Mouse (Mus musculus): Measurements from ENCODE around the gene Prkab2. TPM values are rescaled to one million over a fixed set of nuclear protein-coding genes. Genes with fewer than 3 reads are reported as not detected.
A peak's percentile ranks its signal among the peaks of the same experiment; 100 is the strongest.

Gene Prkab2
- polyA plus RNA-seq, 1 experiment from 2014 or later, result 8.9 TPM

- peaks cover 59% of the 10 kb centered on the region for H3K27me3 ChIP-seq
- peak overlapping the region; percentile 67 for H3K4me2 ChIP-seq
- under 1% methylated on average over 33 of the region's 33 CpGs for WGBS
- no peaks in the 10 kb centered on the region for H3K9me3 ChIP-seq
- ATAC-seq (ENCODE audit: low FRiP score), result peak; percentile 27; the same call in 1 of the 2 replicates
- H3K9ac ChIP-seq, result peak overlapping the region; percentile 46; the same call in 1 of the 2 replicates
- H3K4me1 ChIP-seq, result peaks cover 28% of the 10 kb centered on the region
- H3K27ac ChIP-seq, result no peak overlapping the region
- H3K36me3 ChIP-seq (replicated peaks), result no peaks in the 10 kb centered on the region
- H3K4me3 ChIP-seq (replicated peaks), result peak overlapping the region; percentile 39
Observed at GRCm38 (mm10) chr3:97681321-97682158, 23.5 kb downstream of the Prkab2 start.

GRCm38 (mm10) chr3:97682159-97682502 lies 24.1 kb downstream of the Prkab2 start:
- 3% methylated on average over 11 of the region's 11 CpGs for WGBS
- Histone ChIP-seq H3K27me3 (peaks cover 62% of the 10 kb centered on the region), H3K27ac (no peak overlapping the region), H3K36me3 (replicated peaks) (no peaks in the 10 kb centered on the region), H3K4me1 (peaks cover 28% of the 10 kb centered on the region), H3K9me3 (no peaks in the 10 kb centered on the region), H3K4me3 (replicated peaks) (peak overlapping the region; percentile 39), H3K9ac (0 out of 2 replicates have a peak overlapping the region, but pooled peaks have one; percentile 46), H3K4me2 (peak overlapping the region; percentile 67)
- ATAC-seq (ENCODE audit: low FRiP score), result no peak

GRCm38 (mm10) chr3:97682576-97682975 lies 24.6 kb downstream of the Prkab2 start:
- Histone ChIP-seq H3K36me3 (replicated peaks) (no peaks in the 10 kb centered on the region), H3K9ac (no peak overlapping the region), H3K27ac (no peak overlapping the region), H3K9me3 (no peaks in the 10 kb centered on the region), H3K4me2 (peak overlapping the region; percentile 67), H3K4me1 (peaks cover 28% of the 10 kb centered on the region), H3K27me3 (peaks cover 62% of the 10 kb centered on the region), H3K4me3 (replicated peaks) (no peak overlapping the region)
- no peak for ATAC-seq (ENCODE audit: low FRiP score)
- 23% methylated on average over 5 of the region's 5 CpGs for WGBS

- Histone ChIP-seq H3K4me2 (peak overlapping the region; percentile 18), H3K4me3 (replicated peaks) (no peak overlapping the region), H3K9me3 (no peaks in the 10 kb centered on the region), H3K27me3 (peaks cover 61% of the 10 kb centered on the region), H3K4me1 (peaks cover 28% of the 10 kb centered on the region), H3K9ac (no peak overlapping the region), H3K36me3 (replicated peaks) (no peaks in the 10 kb centered on the region), H3K27ac (no peak overlapping the region)
- WGBS, result 4% methylated on average over 16 of the region's 16 CpGs
- ATAC-seq (ENCODE audit: low FRiP score), result no peak
Observed at GRCm38 (mm10) chr3:97683560-97684195, 25.7 kb downstream of the Prkab2 start.

- Histone ChIP-seq H3K4me2 (no peak overlapping the region), H3K4me1 (peaks cover 25% of the 10 kb centered on the region), H3K27ac (no peak overlapping the region), H3K9me3 (no peaks in the 10 kb centered on the region), H3K4me3 (replicated peaks) (no peak overlapping the region), H3K36me3 (replicated peaks) (no peaks in the 10 kb centered on the region), H3K27me3 (peaks cover 39% of the 10 kb centered on the region), H3K9ac (no peak overlapping the region)
- WGBS, result 82% methylated on average over 4 of the region's 4 CpGs
- ATAC-seq (ENCODE audit: low FRiP score), result no peak
Observed at GRCm38 (mm10) chr3:97686372-97687117, 28.6 kb downstream of the Prkab2 start.

GRCm38 (mm10) chr3:97689289-97689688 lies 31.3 kb downstream of the Prkab2 start:
- no peak overlapping the region for H3K9ac ChIP-seq
- ATAC-seq (ENCODE audit: low FRiP score), result no peak
- H3K4me1 ChIP-seq, result peaks cover 12% of the 10 kb centered on the region
- peaks cover 13% of the 10 kb centered on the region for H3K27me3 ChIP-seq
- WGBS, result 85% methylated on average over 2 of the region's 2 CpGs
- H3K27ac ChIP-seq, result no peak overlapping the region
- no peaks in the 10 kb centered on the region for H3K9me3 ChIP-seq
- no peak overlapping the region for H3K4me3 ChIP-seq (replicated peaks)
- H3K4me2 ChIP-seq, result no peak overlapping the region
- no peaks in the 10 kb centered on the region for H3K36me3 ChIP-seq (replicated peaks)

- Histone ChIP-seq H3K27me3 (peaks cover 8% of the 10 kb centered on the region; the same call in 1 of the 2 replicates), H3K4me3 (replicated peaks) (no peak overlapping the region), H3K9ac (no peak overlapping the region), H3K36me3 (replicated peaks) (no peaks in the 10 kb centered on the region), H3K4me2 (no peak overlapping the region), H3K4me1 (0 out of 2 replicates have a peak, but pooled peaks cover 9% of the 10 kb centered on the region), H3K9me3 (no peaks in the 10 kb centered on the region), H3K27ac (no peak overlapping the region)
- 61% methylated on average over 7 of the region's 7 CpGs for WGBS
- ATAC-seq (ENCODE audit: low FRiP score), result no peak
Observed at GRCm38 (mm10) chr3:97690590-97690989, 32.6 kb downstream of the Prkab2 start.

- H3K27me3 ChIP-seq, result peaks cover 2% of the 10 kb centered on the region; the same call in 1 of the 2 replicates
- 61% methylated on average over 12 of the region's 12 CpGs for WGBS
- H3K4me2 ChIP-seq, result no peak overlapping the region
- H3K9me3 ChIP-seq, result no peaks in the 10 kb centered on the region
- no peak overlapping the region for H3K4me3 ChIP-seq (replicated peaks)
- no peak overlapping the region for H3K9ac ChIP-seq
- H3K36me3 ChIP-seq (replicated peaks), result no peaks in the 10 kb centered on the region
- 0 out of 2 replicates have a peak, but pooled peaks cover 9% of the 10 kb centered on the region for H3K4me1 ChIP-seq
- no peak overlapping the region for H3K27ac ChIP-seq
- no peak for ATAC-seq (ENCODE audit: low FRiP score)
Observed at GRCm38 (mm10) chr3:97691443-97692017, 33.5 kb downstream of the Prkab2 start.

GRCm38 (mm10) chr3:97693806-97694205 lies 35.8 kb downstream of the Prkab2 start:
- Histone ChIP-seq H3K36me3 (replicated peaks) (no peaks in the 10 kb centered on the region), H3K9ac (no peak overlapping the region)
- ATAC-seq (ENCODE audit: low FRiP score), result no peak

GRCm38 (mm10) chr3:97696866-97697265 lies 38.9 kb downstream of the Prkab2 start:
- Histone ChIP-seq H3K4me3 (replicated peaks) (no peak overlapping the region), H3K27me3 (no peaks in the 10 kb centered on the region), H3K4me2 (no peak overlapping the region), H3K4me1 (no peaks in the 10 kb centered on the region), H3K9ac (no peak overlapping the region), H3K27ac (no peak overlapping the region), H3K36me3 (replicated peaks) (no peaks in the 10 kb centered on the region), H3K9me3 (no peaks in the 10 kb centered on the region)
- 88% methylated on average over 9 of the region's 9 CpGs for WGBS
- no peak for ATAC-seq (ENCODE audit: low FRiP score)

More at GRCm38 (mm10) chr3:97693806-97694205, 35.8 kb downstream of the Prkab2 start:
- Histone ChIP-seq H3K4me2 (no peak overlapping the region), H3K9me3 (no peaks in the 10 kb centered on the region), H3K27ac (no peak overlapping the region), H3K4me1 (0 out of 2 replicates have a peak, but pooled peaks cover 9% of the 10 kb centered on the region), H3K4me3 (replicated peaks) (no peak overlapping the region), H3K27me3 (no peaks in the 10 kb centered on the region)
- WGBS, result 89% methylated on average over 6 of the region's 6 CpGs

- no peak overlapping the region for H3K27ac ChIP-seq
- H3K4me3 ChIP-seq (replicated peaks), result no peak overlapping the region
- no peaks in the 10 kb centered on the region for H3K27me3 ChIP-seq
- H3K4me2 ChIP-seq, result no peak overlapping the region
- ATAC-seq (ENCODE audit: low FRiP score), result no peak
- WGBS, result 78% methylated on average over 9 of the region's 9 CpGs
- H3K9me3 ChIP-seq, result no peaks in the 10 kb centered on the region
- H3K9ac ChIP-seq, result no peak overlapping the region
- no peaks in the 10 kb centered on the region for H3K4me1 ChIP-seq
- no peaks in the 10 kb centered on the region for H3K36me3 ChIP-seq (replicated peaks)
Observed at GRCm38 (mm10) chr3:97697291-97697690, 39.3 kb downstream of the Prkab2 start.

GRCm38 (mm10) chr3:97699061-97699460 lies 41.1 kb downstream of the Prkab2 start:
- no peak overlapping the region for H3K9ac ChIP-seq
- H3K27ac ChIP-seq, result no peak overlapping the region
- no peaks in the 10 kb centered on the region for H3K4me1 ChIP-seq
- no peaks in the 10 kb centered on the region for H3K36me3 ChIP-seq (replicated peaks)
- H3K27me3 ChIP-seq, result no peaks in the 10 kb centered on the region
- ATAC-seq (ENCODE audit: low FRiP score), result no peak
- WGBS, result 84% methylated on average over 3 of the region's 3 CpGs
- H3K9me3 ChIP-seq, result no peaks in the 10 kb centered on the region
- no peak overlapping the region for H3K4me3 ChIP-seq (replicated peaks)
- no peak overlapping the region for H3K4me2 ChIP-seq
